Mouse (Mus musculus): ENCODE results near the gene Dbr1.

Gene Dbr1

GRCm38 (mm10) chr9:99620196-99620595, 44.6 kb downstream of the Dbr1 start:
- no peak for DNase-seq (ENCODE audit: low read depth, low spot score)

- no peak for DNase-seq (ENCODE audit: low read depth, low spot score)
These were observed 46.4 kb downstream of the Dbr1 start for GRCm38 (mm10) chr9:99622034-99622433.

- no peak for DNase-seq (ENCODE audit: low read depth, low spot score)
These were observed 47.4 kb downstream of the Dbr1 start for GRCm38 (mm10) chr9:99622966-99623365.

- DNase-seq (ENCODE audit: low read depth, low spot score), result no peak
These were observed 48.5 kb downstream of the Dbr1 start for GRCm38 (mm10) chr9:99624117-99624516.

- no peak for DNase-seq (ENCODE audit: low read depth, low spot score)
These were observed 53.0 kb downstream of the Dbr1 start for GRCm38 (mm10) chr9:99628581-99628980.

GRCm38 (mm10) chr9:99629281-99630011, 53.8 kb downstream of the Dbr1 start, which contains the start of gene Dzip1l:
TSS of gene Dzip1l (plus strand) at chr9:99629496.
- DNase-seq (ENCODE audit: low read depth, low spot score), result no peak

- no peak for DNase-seq (ENCODE audit: low read depth, low spot score)
These were observed 54.5 kb downstream of the Dbr1 start for GRCm38 (mm10) chr9:99630071-99630470.

GRCm38 (mm10) chr9:99630528-99631125, 55.0 kb downstream of the Dbr1 start:
- no peak for DNase-seq (ENCODE audit: low read depth, low spot score)

GRCm38 (mm10) chr9:99631781-99632180, 56.2 kb downstream of the Dbr1 start:
- DNase-seq (ENCODE audit: low read depth, low spot score), result no peak

GRCm38 (mm10) chr9:99632264-99632663, 56.7 kb downstream of the Dbr1 start:
- no peak for DNase-seq (ENCODE audit: low read depth, low spot score)
